Mouse (Mus musculus) myocyte (in vitro differentiated cells): ENCODE results near the gene Rnd3.
A peak's percentile ranks its signal among the peaks of the same experiment; 100 is the strongest.

Source experiments
- CEBPB ChIP-seq: IDR thresholded peaks from 2 replicates; pipeline ENCODE4 v1.6.1; 2011; ENCODE audit warnings: mild to moderate bottlenecking, moderate library complexity; ENCODE audit not compliant: poor library complexity, insufficient read depth, severe bottlenecking
- E2F4 ChIP-seq: IDR thresholded peaks from one replicate; pipeline ENCODE4 v1.6.1; 2011; ENCODE audit warnings: mild to moderate bottlenecking, control low read depth, moderate library complexity; ENCODE audit not compliant: insufficient read depth
- MAX ChIP-seq: IDR thresholded peaks from one replicate; pipeline ENCODE4 v1.6.1; 2011; ENCODE audit warnings: low read depth, mild to moderate bottlenecking, control low read depth
- MYOD1 ChIP-seq, 3 experiments: IDR thresholded peaks; one replicate each; pipeline ENCODE4 v1.6.1; 2011; ENCODE audit warnings: control low read depth in 2 of 3, low read depth in 2 of 3, mild to moderate bottlenecking in 2 of 3, moderate library complexity in 1 of 3; ENCODE audit not compliant: insufficient read length in 2 of 3, control insufficient read depth in 1 of 3
- MYOG ChIP-seq, 3 experiments: IDR thresholded peaks; one replicate each; pipeline ENCODE4 v1.6.1; 2011; ENCODE audit warnings: control low read depth in 2 of 3, low read depth in 2 of 3, mild to moderate bottlenecking in 2 of 3; ENCODE audit not compliant: insufficient read length in 2 of 3, control insufficient read depth in 1 of 3, insufficient read depth in 1 of 3
- POLR2A ChIP-seq: IDR thresholded peaks from one replicate; pipeline ENCODE4 v1.6.1; 2011; ENCODE audit warnings: low read depth, mild to moderate bottlenecking, control low read depth, moderate library complexity; ENCODE audit not compliant: insufficient read length
- POLR2AphosphoS2 ChIP-seq: IDR thresholded peaks from one replicate; pipeline ENCODE4 v1.6.1; 2011; ENCODE audit warnings: low read depth, control low read depth; ENCODE audit not compliant: insufficient read length
- REST ChIP-seq: IDR thresholded peaks from one replicate; pipeline ENCODE4 v1.6.1; 2011; ENCODE audit warnings: mild to moderate bottlenecking, control low read depth, moderate library complexity; ENCODE audit not compliant: insufficient read depth, insufficient read length
- SRF ChIP-seq: IDR thresholded peaks from one replicate; pipeline ENCODE4 v1.6.1; 2011; ENCODE audit warnings: low read depth; ENCODE audit not compliant: control insufficient read depth, insufficient read length
- TCF12 ChIP-seq: IDR thresholded peaks from one replicate; pipeline ENCODE4 v1.6.1; 2011; ENCODE audit warnings: mild to moderate bottlenecking, control low read depth; ENCODE audit not compliant: poor library complexity, insufficient read depth, severe bottlenecking
- USF1 ChIP-seq: IDR thresholded peaks from one replicate; pipeline ENCODE4 v1.6.1; 2011; ENCODE audit warnings: low read depth, mild to moderate bottlenecking, control low read depth, moderate library complexity

DNA sequence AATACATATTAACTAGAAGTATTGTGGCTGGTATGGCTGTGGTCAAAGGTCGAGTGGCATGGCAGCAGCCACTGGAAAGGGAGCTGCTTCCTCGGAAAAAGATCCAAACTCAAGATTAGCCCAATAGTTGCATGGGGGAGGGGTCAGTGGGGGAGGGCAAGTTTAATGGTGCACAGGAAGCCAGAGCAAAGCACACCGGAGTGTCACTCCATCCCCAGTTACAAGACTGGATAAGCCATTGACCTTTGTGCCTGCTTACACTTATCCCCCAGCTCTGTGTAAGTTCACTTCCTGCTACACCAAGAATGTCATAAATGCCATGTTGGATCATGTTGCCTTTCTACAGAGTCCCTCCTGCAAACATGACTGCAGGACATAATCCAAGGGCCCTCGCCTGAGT is 11.2 kb downstream of the Rnd3 start:
- TF ChIP-seq MAX (no peak), MYOD1 (IDR thresholded peaks at IDR 0.05; ENCODE audit: control insufficient read depth in 1 of 3, insufficient read length in 2 of 3, low read depth in 2 of 3) (no peak), POLR2AphosphoS2 (peak; percentile 17), POLR2A (no peak), USF1 (no peak), E2F4 (no peak), MYOG (IDR thresholded peaks at IDR 0.05; ENCODE audit: control insufficient read depth in 1 of 3, insufficient read depth in 1 of 3, insufficient read length in 2 of 3, low read depth in 2 of 3) (no peak), TCF12 (no peak), CEBPB (no peak), SRF (no peak), REST (no peak)
